Mouse (Mus musculus) ovary, postnatal 14 days (tissue): ENCODE results near the gene Boll.

Experiments used
- DNase-seq: peaks from one replicate; pipeline ENCODE4 v3.0.0; 2022; ENCODE audit warnings: low spot score

Boll gene

DNA sequence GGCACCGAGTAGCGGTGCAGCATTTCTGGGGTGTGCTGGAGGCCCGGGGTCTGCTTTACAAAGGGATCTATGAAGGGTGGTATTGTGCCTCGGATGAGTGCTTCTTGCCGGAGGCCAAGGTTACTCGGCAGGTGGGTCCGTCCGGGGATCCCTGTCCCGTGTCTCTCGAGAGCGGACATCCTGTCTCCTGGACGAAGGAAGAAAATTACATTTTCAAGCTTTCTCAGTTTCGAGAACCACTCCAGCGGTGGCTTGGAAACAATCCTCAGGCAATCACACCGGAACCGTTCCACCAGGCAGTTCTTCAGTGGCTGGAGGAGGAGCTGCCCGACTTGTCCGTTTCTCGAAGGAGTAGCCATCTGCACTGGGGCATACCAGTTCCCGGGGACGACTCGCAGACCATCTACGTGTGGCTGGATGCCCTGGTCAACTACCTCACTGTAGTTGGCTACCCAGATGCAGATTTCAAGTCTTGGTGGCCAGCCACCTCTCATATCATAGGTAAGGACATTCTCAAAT, 125.6 kb downstream of the Boll start:
- no peak for DNase-seq

DNA sequence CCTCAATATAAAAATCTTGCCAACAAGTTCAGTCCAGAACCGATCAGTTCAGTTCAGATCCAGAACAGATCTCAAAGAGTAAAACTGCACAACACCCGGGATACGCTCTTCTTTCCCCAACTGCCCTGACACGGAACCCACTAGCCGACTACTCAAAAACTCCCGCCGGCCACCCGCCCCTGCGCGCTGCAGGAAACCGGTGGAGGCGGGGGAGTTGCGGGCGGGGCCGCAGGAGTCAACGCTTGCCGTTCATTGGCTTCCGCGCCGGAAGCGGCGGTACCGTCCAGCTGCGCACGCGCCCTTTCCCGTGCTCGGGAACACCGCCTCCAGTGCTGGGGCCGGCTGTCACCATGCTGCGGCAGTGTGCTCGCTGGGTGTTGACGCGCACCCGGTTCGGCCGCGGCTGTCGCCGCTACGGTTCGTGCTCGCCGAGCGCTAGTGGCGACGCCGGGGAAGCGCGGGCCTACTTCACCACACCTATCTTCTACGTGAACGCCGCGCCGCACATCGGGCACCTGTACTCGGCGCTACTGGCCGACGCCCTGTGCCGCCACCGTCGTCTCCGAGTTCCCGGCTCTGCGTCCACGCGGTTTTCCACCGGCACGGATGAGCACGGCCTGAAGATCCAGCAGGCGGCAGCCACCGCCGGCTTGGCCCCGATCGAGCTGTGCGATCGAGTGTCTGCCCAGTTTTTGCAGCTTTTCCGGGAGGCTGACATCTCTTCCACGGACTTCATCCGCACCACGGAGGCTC, 126.2 kb downstream of the Boll start, which contains the start of gene Mars2:
Gene Mars2 (plus strand): TSS at position 288 of the 753 bp plus-strand sequence.
- DNase-seq: peak; percentile 90

DNA sequence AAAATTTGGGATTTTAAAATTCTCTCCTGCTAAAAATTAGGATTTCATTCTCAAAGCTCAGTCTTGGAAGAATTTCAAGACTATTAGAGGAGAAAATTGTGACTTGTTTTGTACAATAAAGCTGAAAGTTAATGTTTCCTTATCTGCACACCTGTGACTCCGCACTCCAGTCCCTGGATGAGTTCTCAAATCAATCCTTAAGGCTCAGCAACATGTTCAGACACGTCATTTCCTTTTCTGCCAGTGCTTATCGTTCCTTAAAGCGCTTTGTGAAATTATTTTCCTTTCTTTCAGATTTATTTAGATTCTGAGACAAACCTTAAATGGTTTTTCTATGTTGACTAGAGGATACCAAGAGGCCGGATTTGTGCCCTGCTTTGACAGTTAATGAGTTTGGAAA, 126.8 kb downstream of the Boll start:
- DNase-seq: no peak

DNA sequence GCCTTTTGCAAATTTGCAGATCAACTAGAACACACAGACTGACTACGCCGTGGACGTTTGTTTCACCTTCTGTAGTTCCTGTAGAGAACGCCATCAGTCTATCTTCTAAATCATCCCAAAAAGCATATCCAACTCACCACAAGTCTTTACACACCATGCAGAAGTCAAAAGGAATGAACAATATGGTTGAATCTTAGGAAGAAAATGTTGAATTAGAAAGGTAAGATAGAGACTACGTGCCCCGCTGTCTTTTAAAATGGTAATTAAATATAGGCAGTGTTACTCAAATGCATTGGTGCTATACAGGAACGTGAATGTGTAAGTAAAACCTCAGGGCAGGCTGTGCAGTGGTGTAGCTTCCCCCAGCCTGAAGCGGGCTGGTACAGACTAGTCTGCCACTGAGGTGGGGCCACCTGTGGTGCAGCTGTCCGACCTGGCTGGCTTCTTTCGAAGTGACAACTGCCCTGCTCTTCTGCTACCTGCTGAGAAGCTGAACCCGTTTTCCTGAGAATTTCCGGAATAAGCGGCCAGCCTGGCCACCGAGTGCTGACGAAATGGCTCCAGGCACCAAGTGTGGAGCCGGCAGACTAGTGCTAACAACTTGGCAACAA, 128.3 kb downstream of the Boll start:
- DNase-seq: no peak

DNA sequence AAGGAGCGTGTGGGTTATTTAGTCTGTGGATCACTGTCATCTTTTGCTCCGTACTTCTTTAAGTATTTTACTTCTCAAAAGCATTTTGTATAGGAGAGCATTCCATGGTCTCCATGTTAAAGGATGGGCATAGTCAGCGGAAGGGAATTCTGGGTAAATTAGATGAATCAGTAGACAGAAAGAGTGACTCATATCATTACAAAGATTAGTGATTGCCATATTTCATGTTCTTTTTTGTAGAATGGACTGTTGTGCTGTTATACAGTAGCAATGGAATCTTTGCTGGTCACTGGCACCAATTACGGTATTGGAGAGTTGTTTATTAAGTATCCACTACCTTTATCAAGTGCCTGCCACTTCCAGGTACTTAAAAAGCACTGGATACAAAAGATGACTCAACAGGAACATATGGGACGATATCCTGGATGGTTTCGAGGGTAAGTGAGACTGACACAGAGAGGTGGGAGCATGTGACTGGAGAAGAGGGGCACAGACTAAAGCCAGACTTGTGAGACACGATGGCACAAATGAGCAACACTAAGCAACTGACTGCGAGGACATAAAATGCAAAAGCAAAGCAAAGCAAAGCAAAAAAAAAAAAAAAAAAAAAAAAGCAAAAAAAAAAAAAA, 134.9 kb downstream of the Boll start:
- DNase-seq: no peak

DNA sequence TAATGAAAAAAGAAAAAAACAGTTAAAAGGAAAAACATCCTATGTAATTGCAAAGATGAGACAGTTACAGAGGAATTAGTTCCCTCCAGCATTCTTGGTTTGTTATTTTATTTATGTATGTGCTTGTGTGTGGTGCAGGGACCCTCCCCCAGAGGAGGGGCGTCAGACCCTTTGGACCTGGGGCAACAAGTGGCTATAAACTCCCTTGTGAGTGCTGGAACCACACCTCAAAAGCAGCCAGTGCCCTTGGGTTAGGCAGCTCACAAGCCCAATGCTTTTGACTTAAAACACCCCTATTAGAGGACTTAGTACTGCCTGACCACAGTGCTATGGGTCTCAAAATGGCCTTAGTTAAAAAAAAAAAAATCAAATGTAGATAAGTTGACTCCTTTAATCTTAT, 135.9 kb downstream of the Boll start:
- DNase-seq: no peak

DNA sequence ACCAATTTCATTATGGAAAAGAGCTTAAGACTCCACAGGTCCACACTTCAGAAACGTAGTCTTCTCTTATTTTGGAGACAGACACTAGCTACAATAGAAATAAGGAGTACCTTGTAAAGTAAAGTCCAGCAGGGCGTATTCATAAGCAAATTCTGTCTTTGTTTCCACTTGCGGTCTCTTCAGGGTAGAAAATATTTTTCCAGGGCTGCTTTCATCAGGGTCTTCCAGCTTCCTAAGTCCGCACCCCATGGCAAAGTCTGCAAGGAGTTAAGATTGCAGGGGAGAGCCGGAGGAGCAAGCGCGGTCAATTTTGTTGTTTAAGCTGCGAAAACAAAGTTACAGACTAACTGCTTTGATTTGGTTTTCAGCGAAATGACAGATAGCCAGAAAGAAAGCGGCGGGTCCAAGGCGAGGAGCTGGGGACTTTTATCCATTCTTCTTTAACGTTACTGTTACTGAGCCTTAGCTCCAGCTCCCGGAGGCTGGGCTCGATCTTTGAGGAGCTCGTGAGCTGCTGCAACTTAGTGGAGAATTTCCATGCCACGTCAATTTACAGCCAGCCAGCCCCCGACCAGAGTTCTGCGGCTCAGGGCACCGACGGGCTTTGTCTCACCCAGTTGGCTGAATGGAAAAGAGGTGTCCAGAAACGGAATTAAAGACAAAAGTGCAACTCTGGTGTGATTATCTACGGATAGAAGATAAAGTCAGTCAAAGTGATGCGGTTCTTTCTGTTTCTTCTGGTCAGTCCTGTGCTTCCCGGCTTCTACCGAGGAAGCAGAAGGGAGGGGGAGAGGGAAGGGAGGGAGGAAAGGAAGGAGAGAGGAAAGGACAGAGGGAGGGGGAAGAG, 137.0 kb downstream of the Boll start, which contains the start of gene Rftn2:
Gene Rftn2 (minus strand): TSS at position 772 of the 847 bp plus-strand sequence.
- DNase-seq: no peak

DNA sequence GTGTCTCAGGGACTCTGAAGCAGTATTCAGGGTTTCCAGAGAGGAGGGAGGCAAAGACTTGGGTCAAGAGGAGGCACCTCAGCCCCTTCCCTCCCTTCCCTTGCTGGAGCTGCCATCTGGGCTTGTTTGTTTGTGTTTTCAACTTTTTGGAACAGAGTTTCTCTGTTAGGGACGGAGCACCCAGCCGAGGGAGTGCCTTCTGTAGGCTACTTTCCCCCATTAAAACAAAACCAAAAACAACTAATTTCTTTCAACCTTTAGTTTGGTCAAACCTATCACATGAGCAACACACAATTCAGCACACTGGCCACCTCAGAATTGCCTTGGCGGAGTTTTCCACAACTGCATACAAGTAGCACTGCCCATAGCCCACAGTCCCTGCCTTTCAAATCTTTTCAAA, 137.9 kb downstream of the Boll start:
- no peak for DNase-seq

DNA sequence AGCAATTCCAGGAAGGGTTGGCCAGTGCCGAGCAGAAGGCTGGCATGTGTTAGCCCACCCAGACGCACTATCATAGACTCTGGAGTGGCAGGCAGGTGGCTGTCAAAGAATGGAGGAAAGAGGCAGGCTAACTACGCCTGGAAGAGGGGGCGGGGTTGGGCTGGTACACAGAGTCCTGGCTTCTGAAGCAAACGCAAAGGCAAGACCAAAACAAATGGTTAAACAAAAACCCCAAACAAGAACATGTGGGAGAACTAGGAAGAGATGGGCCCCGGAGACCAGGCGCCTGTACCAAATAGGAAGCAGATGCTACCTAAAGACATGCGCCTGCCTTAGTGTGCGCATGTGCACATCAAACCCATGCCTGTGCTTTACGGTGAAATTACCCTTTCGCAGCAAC, 139.2 kb downstream of the Boll start:
- DNase-seq: no peak

DNA sequence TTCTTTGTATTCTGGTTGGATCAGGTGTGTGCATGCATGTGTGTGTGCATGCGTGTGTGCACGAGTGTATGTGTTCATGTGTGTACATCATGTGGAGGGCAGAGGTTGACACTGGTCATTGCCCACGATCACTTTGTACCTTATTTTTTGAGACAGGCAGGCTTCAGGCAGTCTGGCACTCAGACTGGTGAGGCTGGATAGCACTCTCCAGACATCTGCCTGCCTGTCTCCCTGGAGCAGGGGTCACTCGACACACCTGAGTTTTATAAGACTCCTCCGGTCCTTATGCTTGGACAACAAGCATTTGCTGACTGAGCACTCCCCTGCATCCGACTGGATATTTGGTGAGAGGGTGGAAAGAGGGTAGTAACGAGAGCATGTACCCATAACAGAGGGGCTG, 140.2 kb downstream of the Boll start:
- no peak for DNase-seq

DNA sequence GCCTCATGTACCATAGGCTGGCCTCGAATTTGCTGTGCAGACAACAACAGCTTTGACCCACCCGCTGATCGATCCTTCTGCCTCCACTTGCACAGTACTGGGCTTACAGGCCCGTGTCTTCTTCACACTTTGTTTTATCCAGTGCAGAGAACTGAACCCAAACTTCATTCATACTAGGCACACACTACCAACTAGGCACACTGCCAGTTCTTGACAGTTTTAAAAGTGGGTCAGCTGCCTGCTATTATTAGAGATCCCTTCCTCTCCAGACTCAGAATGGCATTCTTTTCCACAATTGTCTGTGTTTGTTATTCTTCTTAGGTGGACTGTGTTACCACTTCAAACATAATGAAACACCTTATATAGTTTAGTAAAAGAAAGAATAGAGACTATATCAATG, 141.9 kb downstream of the Boll start:
- no peak for DNase-seq

DNA sequence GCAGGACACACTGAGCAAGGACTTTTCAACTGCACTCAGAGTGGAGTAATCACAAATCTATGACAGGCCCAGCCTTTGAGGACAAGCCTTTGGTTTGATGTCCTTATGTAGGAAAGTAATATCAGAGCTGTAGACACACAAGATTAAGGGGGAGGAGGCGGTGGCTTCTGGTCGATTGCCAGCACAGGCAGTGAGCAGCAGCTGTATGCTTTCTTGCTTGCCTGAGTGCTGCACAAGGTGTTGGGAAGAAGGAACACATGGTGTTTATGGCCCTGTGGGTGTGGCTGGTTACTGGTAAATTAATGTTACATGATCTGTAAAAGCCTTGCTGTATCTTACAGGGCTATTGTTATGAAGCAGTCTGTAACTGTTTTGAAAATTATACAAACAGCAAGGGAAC, 146.1 kb downstream of the Boll start:
- DNase-seq: no peak

DNA sequence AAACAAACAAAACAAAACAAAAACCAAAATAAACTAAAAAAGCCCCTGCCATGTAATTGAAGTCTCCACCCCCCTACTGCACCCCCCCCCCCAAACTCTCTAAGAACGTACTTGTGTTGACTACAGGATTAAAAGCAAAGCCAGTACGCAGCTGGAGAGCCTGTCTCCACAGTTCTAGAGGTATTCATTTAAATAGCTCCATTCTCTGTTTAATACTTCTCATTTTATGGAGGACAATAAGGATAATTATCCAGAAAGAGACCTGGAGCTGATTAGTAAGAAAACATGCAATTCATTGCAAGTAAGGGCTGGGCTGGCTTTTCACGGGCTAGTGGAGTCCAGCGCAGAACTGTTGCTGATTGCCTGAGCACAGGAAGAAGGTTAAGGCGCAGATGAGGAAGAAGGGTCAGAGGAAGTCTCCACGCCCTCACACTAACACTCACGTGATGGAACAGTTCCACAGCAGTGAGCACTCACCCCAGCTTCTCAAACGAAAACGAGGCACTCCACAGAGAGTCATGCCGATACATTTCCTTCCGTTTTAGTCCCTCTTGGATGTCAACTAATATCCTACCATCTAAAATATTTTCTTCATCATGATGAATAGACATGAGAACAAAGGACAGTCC, 148.0 kb downstream of the Boll start:
- DNase-seq: no peak

DNA sequence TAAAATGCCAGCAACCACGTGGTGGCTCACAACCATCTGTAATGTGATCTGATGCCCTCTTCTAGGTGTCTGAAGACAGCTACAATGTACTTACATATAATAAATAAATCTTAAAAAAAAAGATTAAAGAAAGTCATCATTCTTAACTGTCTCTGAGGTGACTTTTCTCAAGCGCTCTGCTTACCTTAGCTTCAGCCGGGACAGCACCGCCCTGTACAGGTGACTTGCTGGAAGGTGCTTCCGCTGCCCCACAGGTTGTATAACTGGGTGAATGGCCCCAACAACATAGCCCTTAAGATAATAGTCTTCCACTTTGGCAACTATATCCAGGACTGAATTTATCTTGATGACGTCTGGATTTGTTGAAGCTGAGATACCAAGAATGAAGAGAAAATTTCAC, 149.3 kb downstream of the Boll start:
- no peak for DNase-seq

DNA sequence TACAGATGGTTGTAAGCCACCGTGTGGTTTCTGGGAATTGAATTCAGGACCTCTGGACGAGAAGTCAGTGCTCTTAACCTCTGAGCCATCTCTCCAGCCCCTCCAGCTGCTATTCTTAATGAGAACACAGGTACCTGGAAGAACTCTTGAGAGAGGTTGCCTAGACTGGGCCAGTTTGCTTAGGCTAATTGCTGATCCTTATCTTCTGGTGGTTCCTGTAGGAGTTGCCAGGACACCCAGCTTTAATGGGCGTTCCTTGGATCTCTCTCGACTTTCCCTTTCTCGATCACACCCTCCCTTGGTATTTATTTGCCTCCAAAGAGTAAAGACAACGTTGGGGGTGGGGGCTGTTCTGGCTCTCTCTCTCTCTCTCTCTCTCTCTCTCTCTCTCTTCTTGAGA, 149.8 kb downstream of the Boll start:
- DNase-seq: no peak

DNA sequence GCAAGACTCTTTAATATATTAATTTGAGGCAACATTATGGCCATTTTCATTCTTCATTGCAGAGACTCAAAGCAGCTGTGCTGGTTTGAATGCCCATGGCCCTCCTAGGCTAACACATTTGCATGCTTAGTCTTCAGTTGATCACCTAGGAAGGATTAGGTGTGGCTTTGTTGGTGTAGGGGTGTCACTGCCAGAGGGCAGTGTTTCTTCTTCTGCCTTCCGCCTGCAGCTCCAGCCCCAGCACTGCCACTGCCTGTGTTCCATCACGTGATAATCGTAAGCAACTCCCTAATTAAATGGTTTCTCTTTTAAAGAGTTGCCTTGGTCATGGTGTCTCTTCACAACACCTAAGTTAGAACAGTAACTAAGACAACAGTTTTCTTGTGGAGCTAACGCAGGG, 150.5 kb downstream of the Boll start:
- no peak for DNase-seq

DNA sequence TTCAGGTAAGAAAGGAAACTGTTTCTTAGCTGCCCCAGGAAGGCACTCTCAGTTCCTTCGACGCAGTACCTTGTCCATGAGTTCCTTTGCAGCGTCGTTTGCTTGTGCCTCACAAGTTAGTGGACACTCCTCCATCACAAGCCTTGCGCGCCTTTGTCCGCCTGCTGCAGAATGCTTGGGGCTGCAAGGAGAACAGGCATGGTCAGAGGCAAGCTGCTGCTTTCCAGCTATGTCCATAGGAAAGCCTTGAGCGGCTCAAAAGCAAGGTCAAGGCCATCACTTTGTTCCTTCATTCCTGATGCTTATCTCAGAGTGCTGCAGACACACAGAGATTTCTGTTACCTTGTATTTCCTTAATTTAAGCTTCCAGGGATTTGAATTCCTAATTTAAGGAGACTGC, 152.2 kb downstream of the Boll start:
- DNase-seq: no peak

DNA sequence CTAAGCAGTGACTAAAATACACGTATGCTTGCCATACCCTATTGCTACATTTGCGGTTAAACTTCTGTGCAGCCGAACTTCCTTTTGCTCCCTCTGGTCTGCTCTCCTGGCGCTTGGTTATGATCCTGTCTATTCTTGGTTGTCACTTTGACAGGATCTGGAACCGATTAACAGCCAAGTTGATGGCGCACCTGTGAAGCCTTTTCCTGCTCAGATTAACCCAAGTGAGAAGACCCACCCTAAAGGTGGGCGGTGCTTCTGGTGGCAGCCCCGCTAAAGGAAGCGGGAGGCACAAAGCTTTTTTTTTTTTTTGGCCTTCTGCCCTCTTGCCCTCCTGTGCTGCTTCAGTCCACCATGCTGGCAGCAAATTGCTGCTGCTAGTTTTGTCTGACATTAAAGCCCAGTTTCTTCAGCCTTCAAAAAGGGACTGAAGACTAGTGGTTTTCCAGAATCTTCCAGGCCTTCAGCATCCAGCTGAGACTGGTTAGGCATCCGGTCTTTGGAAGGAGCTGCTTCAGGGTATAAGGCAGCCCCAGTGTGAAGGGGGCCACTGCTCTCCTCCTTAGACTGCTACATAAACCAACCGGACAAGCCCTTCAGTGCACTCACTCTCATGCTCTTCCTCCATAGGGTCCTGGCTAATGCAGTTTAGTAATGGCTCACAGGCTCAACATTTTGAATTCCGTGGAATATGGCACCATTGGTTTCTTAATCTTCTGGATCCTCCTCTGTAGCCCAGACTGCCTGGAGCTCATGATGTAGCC, 152.9 kb downstream of the Boll start:
- no peak for DNase-seq

DNA sequence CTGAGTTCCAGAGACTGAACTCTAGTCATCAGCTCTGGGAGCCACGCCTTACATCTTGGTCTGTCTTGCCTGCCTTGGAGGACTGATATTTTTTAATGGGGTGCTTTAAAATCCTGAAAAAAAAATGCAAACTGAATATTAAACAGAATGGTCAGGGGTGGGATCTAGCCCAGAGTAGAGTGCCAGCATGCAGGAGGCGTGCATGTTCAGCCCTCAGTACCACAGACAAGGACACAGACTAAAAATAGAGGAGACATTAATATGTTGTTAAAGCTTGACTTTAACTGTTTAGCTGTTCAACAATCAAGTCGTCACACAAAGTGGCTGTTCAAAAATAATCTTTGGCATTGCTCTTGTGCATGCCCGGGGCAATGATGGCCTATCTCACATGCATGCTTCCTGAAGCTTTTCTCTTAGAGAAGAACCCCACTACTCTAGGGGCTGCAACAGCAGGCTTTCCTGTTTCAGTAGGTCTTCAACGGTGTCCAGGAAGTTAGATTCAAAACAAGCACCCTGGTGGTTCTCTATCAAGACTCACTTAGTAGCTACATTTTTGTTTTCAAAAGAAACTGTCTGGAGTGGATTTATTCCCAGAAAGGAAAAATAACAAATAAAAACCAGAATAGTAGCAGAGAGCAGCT, 154.6 kb downstream of the Boll start:
- DNase-seq: no peak

DNA sequence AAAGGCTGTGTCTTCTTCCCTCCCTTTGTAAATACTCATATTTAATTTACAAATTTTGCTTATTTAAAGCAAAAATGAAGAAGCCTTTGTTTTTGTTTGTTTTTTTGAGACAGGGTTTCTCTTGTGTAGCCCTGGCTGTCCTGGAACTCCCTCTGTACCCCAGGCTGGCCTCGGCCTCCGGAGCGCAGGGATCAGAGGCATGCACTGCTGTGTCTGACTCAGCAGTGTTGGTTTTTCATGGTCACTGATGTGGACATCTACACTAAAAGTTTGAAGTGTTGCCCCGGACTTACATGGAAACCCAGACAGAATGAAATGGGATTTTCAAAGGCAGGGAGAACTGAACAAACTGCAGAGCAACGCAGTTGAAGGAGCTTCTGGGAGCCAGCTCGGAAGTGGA, 155.7 kb downstream of the Boll start:
- no peak for DNase-seq
